Mouse (Mus musculus) limb, embryonic 12.5 days (tissue): Measurements from ENCODE around the gene Tpt1. TPM values are rescaled to one million over a fixed set of nuclear protein-coding genes. Genes with fewer than 3 reads are reported as not detected.
A peak's percentile ranks its signal among the peaks of the same experiment; 100 is the strongest.
"Not testable (repeated sequence)": the region's sequence is repeated elsewhere in the genome, so short reads cannot be mapped to it uniquely, and the experiment has no call there.

Experiments
- ATAC-seq: fragments of 200-750 bp; cut with Nextera tagmentation; 2 replicates; pipeline ENCODE4 v1.8.0; 2017; ENCODE audit warnings: low read depth, moderate TSS enrichment; ENCODE audit not compliant: insufficient number of reproducible peaks, insufficient read depth, low FRiP score, low TSS enrichment
- H3K27ac ChIP-seq: fragments of 300-500 bp; sonication (generic); 2 replicates; pipeline ENCODE4 v1.5.1; 2016; ENCODE audit warnings: mild to moderate bottlenecking, moderate library complexity
- H3K27me3 ChIP-seq: fragments of 300-500 bp; sonication (generic); 2 replicates; pipeline ENCODE4 v1.6.1; 2016; ENCODE audit warnings: mild to moderate bottlenecking, moderate library complexity
- H3K36me3 ChIP-seq: fragments of 300-500 bp; sonication (generic); 2 replicates; pipeline ENCODE4 v1.6.1; 2016; ENCODE audit warnings: mild to moderate bottlenecking, moderate library complexity
- H3K4me1 ChIP-seq: fragments of 300-500 bp; sonication (generic); replicated peaks from 2 replicates; pipeline ENCODE4 v1.6.1; 2016
- H3K4me2 ChIP-seq: fragments of 300-500 bp; sonication (generic); 2 replicates; pipeline ENCODE4 v1.6.1; 2016; ENCODE audit warnings: mild to moderate bottlenecking, moderate library complexity
- H3K4me3 ChIP-seq: fragments of 300-500 bp; sonication (generic); replicated peaks from 2 replicates; pipeline ENCODE4 v1.5.1; 2016; ENCODE audit warnings: mild to moderate bottlenecking
- H3K9ac ChIP-seq: fragments of 300-500 bp; sonication (generic); replicated peaks from 2 replicates; pipeline ENCODE4 v1.6.1; 2016; ENCODE audit warnings: mild to moderate bottlenecking, moderate library complexity
- H3K9me3 ChIP-seq: fragments of 300-500 bp; sonication (generic); 2 replicates; pipeline ENCODE4 v1.6.1; 2016; ENCODE audit warnings: mild to moderate bottlenecking, moderate library complexity
- WGBS: fragments of 180-500 bp; shearing (Covaris S2); methylation state at CpG from one replicate; pipeline ENCODE4 v1.1.7; 2016; 5-methylcytosine and 5-hydroxymethylcytosine counted together
- polyA plus RNA-seq: library from polyadenylated mRNA; unstranded; fragments of >200 nt; fragmentation: Nextera tagmentation; extraction: Ambion mirVana; gene quantifications from 2 replicates; pipeline ENCODE4 v1.2.1, GENCODE M21; 2016

The Tpt1 gene
- polyA plus RNA-seq, 1 experiment from 2014 or later = 1,047 TPM

- ATAC-seq = no peak
- H3K4me1 ChIP-seq = peaks cover 28% of the 10 kb centered on the region
- peaks cover 7% of the 10 kb centered on the region for H3K27me3 ChIP-seq
- no peaks in the 10 kb centered on the region for H3K9me3 ChIP-seq
- H3K27ac ChIP-seq = peak overlapping the region; percentile 25; the same call in 1 of the 2 replicates
- no peaks in the 10 kb centered on the region for H3K36me3 ChIP-seq
- peak overlapping the region; percentile 71 for H3K4me2 ChIP-seq
- H3K4me3 ChIP-seq = peak overlapping the region; percentile 35
- H3K9ac ChIP-seq = peak overlapping the region; percentile 47
- 6% methylated on average over 32 of the region's 32 CpGs for WGBS
Observed at GRCm38 (mm10) chr14:75828866-75829806, 15.8 kb upstream of the Tpt1 start.

GRCm38 (mm10) chr14:75829817-75830216 is 15.1 kb upstream of the Tpt1 start:
- not testable (repeated sequence) for H3K27me3 ChIP-seq, ATAC-seq, H3K9ac ChIP-seq, H3K27ac ChIP-seq, H3K9me3 ChIP-seq, H3K36me3 ChIP-seq, H3K4me3 ChIP-seq
- Histone ChIP-seq H3K4me2 (peak overlapping the region; percentile 71), H3K4me1 (peaks cover 28% of the 10 kb centered on the region)
- WGBS = 63% methylated on average over 14 of the region's 14 CpGs

- Histone ChIP-seq H3K27ac (no peak overlapping the region), H3K4me3 (no peak overlapping the region), H3K36me3 (no peaks in the 10 kb centered on the region), H3K27me3 (peaks cover 7% of the 10 kb centered on the region), H3K9ac (no peak overlapping the region), H3K4me2 (no peak overlapping the region), H3K9me3 (no peaks in the 10 kb centered on the region), H3K4me1 (peaks cover 35% of the 10 kb centered on the region)
- ATAC-seq = no peak
- WGBS = 93% methylated on average over 2 of the region's 2 CpGs
Observed at GRCm38 (mm10) chr14:75832031-75832430, 12.9 kb upstream of the Tpt1 start.

GRCm38 (mm10) chr14:75832982-75833381 is 11.9 kb upstream of the Tpt1 start:
- no peak for ATAC-seq
- peaks cover 5% of the 10 kb centered on the region for H3K27me3 ChIP-seq
- H3K9ac ChIP-seq = 0 out of 2 replicates have a peak overlapping the region, but pooled peaks have one; percentile 69
- peaks cover 40% of the 10 kb centered on the region for H3K4me1 ChIP-seq
- H3K36me3 ChIP-seq = no peaks in the 10 kb centered on the region
- H3K4me3 ChIP-seq = peak overlapping the region; percentile 48; the same call in 1 of the 2 replicates
- WGBS = 30% methylated on average over 4 of the region's 4 CpGs
- H3K9me3 ChIP-seq = no peaks in the 10 kb centered on the region
- peak overlapping the region; percentile 82 for H3K4me2 ChIP-seq
- peak overlapping the region; percentile 98 for H3K27ac ChIP-seq

GRCm38 (mm10) chr14:75833546-75834250 is 11.2 kb upstream of the Tpt1 start:
- Histone ChIP-seq H3K27me3 (no peaks in the 10 kb centered on the region), H3K4me1 (peaks cover 33% of the 10 kb centered on the region), H3K9me3 (no peaks in the 10 kb centered on the region), H3K9ac (peak overlapping the region; percentile 69), H3K4me3 (peak overlapping the region; percentile 48), H3K27ac (peak overlapping the region; percentile 98), H3K4me2 (peak overlapping the region; percentile 82), H3K36me3 (no peaks in the 10 kb centered on the region)
- peak; percentile 52; the same call in 1 of the 2 replicates for ATAC-seq
- 6% methylated on average over 12 of the region's 12 CpGs for WGBS

- no peaks in the 10 kb centered on the region for H3K9me3 ChIP-seq
- under 1% methylated on average over 10 of the region's 10 CpGs for WGBS
- peak overlapping the region; percentile 98 for H3K27ac ChIP-seq
- H3K9ac ChIP-seq = peak overlapping the region; percentile 69
- H3K4me3 ChIP-seq = peak overlapping the region; percentile 48
- peaks cover 27% of the 10 kb centered on the region for H3K4me1 ChIP-seq
- ATAC-seq = peak; percentile 88
- no peaks in the 10 kb centered on the region for H3K27me3 ChIP-seq
- no peaks in the 10 kb centered on the region for H3K36me3 ChIP-seq
- peak overlapping the region; percentile 82 for H3K4me2 ChIP-seq
Observed at GRCm38 (mm10) chr14:75834251-75834738, 10.6 kb upstream of the Tpt1 start.

- Histone ChIP-seq H3K4me1 (peaks cover 26% of the 10 kb centered on the region), H3K36me3 (no peaks in the 10 kb centered on the region), H3K9me3 (no peaks in the 10 kb centered on the region), H3K9ac (peak overlapping the region; percentile 69), H3K27ac (peak overlapping the region; percentile 98), H3K4me3 (peak overlapping the region; percentile 48), H3K27me3 (no peaks in the 10 kb centered on the region), H3K4me2 (peak overlapping the region; percentile 82)
- ATAC-seq = peak; percentile 48
- WGBS = under 1% methylated on average over 16 of the region's 16 CpGs
Observed at GRCm38 (mm10) chr14:75834739-75835381, 10.0 kb upstream of the Tpt1 start.

- ATAC-seq = no peak
- Histone ChIP-seq H3K27me3 (no peaks in the 10 kb centered on the region), H3K4me2 (no peak overlapping the region), H3K9ac (no peak overlapping the region), H3K36me3 (no peaks in the 10 kb centered on the region), H3K4me1 (peaks cover 26% of the 10 kb centered on the region), H3K9me3 (no peaks in the 10 kb centered on the region), H3K4me3 (no peak overlapping the region), H3K27ac (no peak overlapping the region)
- 87% methylated on average over 3 of the region's 3 CpGs for WGBS
Observed at GRCm38 (mm10) chr14:75836579-75836978, 8.3 kb upstream of the Tpt1 start.

GRCm38 (mm10) chr14:75837048-75837916 is 7.6 kb upstream of the Tpt1 start:
- no peak overlapping the region for H3K4me3 ChIP-seq

GRCm38 (mm10) chr14:75841758-75842157 is 3.1 kb upstream of the Tpt1 start:
- WGBS = 84% methylated on average over 2 of the region's 2 CpGs
- not testable (repeated sequence) for H3K4me3 ChIP-seq, H3K36me3 ChIP-seq, H3K4me2 ChIP-seq, H3K27ac ChIP-seq, ATAC-seq, H3K9me3 ChIP-seq, H3K9ac ChIP-seq, H3K27me3 ChIP-seq
- peaks cover 12% of the 10 kb centered on the region for H3K4me1 ChIP-seq

More at GRCm38 (mm10) chr14:75837048-75837916, 7.6 kb upstream of the Tpt1 start:
- 61% methylated on average over 10 of the region's 10 CpGs for WGBS
- H3K27ac ChIP-seq = no peak overlapping the region
- no peak overlapping the region for H3K4me2 ChIP-seq
- no peak overlapping the region for H3K9ac ChIP-seq
- ATAC-seq = no peak
- no peaks in the 10 kb centered on the region for H3K36me3 ChIP-seq
- H3K9me3 ChIP-seq = no peaks in the 10 kb centered on the region
- peaks cover 26% of the 10 kb centered on the region for H3K4me1 ChIP-seq
- no peaks in the 10 kb centered on the region for H3K27me3 ChIP-seq
